ENCODE assay signal across 9 mouse cellular contexts in genomic region chr16:45192613-45193012, GRCm38 (mm10). TPM values are rescaled to one million over a fixed set of nuclear protein-coding genes. Genes with fewer than 3 reads are reported as not detected.
A peak's percentile ranks its signal among the peaks of the same experiment; 100 is the strongest.
DNase-seq lines count a peak whose midpoint lies in the region; TF ChIP-seq lines count a peak whose summit lies in the region.
"Had no signal": no experiment of that assay in that cellular context is flagged by ENCODE, and none has a peak within 500 bp of the region (broad histone marks: within the 10 kb centered on the region; RNA-seq: fewer than 3 reads in every experiment).

No protein-coding gene starts in this region.

- H3K9me3 ChIP-seq in ES-E14 (ENCODE audit: control insufficient read depth, insufficient read depth, low read depth, low read length), result no peaks in the 10 kb centered on the region
- H3K9me3 ChIP-seq in forebrain, embryonic 10.5 days, result no peaks in the 10 kb centered on the region
- H3K9me3 ChIP-seq: limb, embryonic 12.5 days had no signal

- no peak overlapping the region for H3K27ac ChIP-seq in ES-E14 (ENCODE audit: insufficient read depth, low read depth, low read length, poor library complexity, severe bottlenecking)
- H3K27ac ChIP-seq in forebrain, embryonic 10.5 days, result no peak overlapping the region
- H3K27ac ChIP-seq: limb, embryonic 12.5 days had no signal

- DNase-seq in ES-E14 (ENCODE audit: low read depth, low spot score), result peak; percentile 66
- peak; percentile 36 for DNase-seq in brain, embryonic 18.5 days (ENCODE audit: low read depth, low spot score)
- peak; percentile 62 for DNase-seq in forebrain, embryonic 10.5 days (ENCODE audit: extremely low spot score, low spot score)
- DNase-seq in heart, postnatal 4 days, result peak; percentile 85
- peak; percentile 46 for DNase-seq in layer of hippocampus, adult 9-10 months (ENCODE audit: low spot score)
- peak; percentile 90 for DNase-seq in lung, postnatal 36 days
- DNase-seq in right cerebral cortex, adult 18-20 months, result peak; percentile 73
- peak; percentile 26 for DNase-seq in urinary bladder, adult 2 months (ENCODE audit: low spot score)

- H3K27me3 ChIP-seq in forebrain, embryonic 10.5 days (ENCODE audit: poor library complexity, severe bottlenecking), result no peaks in the 10 kb centered on the region
- H3K27me3 ChIP-seq: limb, embryonic 12.5 days had no signal

- WGBS in forebrain, embryonic 10.5 days, result 9% methylated on average over 1 of the region's 1 CpGs

- H3K9ac ChIP-seq in ES-E14 (ENCODE audit: insufficient read depth, low read depth, low read length, poor library complexity, severe bottlenecking), result no peak overlapping the region
- H3K9ac ChIP-seq: limb, embryonic 12.5 days had no signal

- H3K4me1 ChIP-seq in ES-E14 (ENCODE audit: control insufficient read depth in 2 of 2, insufficient read depth in 2 of 2, low read length in 2 of 2, poor library complexity in 1 of 2), result no peaks in the 10 kb centered on the region
- no peaks in the 10 kb centered on the region for H3K4me1 ChIP-seq in forebrain, embryonic 10.5 days
- H3K4me1 ChIP-seq: limb, embryonic 12.5 days had no signal

- no peaks in the 10 kb centered on the region for H3K36me3 ChIP-seq in ES-E14 (ENCODE audit: control insufficient read depth, insufficient read depth, low read length, poor library complexity, severe bottlenecking)
- H3K36me3 ChIP-seq in forebrain, embryonic 10.5 days (replicated peaks), result peaks cover 9% of the 10 kb centered on the region
- H3K36me3 ChIP-seq: limb, embryonic 12.5 days had no signal

- in situ Hi-C loops in ES-E14 (cut with MboI; ENCODE audit: low sequenced_read_pairs in 2 of 2, unreplicated experiment in 2 of 2), result no loop called here

- no peak overlapping the region for H3K4me3 ChIP-seq in ES-E14 (ENCODE audit: insufficient read depth in 1 of 2, low read depth in 1 of 2, low read length in 2 of 2, poor library complexity in 1 of 2, severe bottlenecking in 1 of 2)
- no peak overlapping the region for H3K4me3 ChIP-seq in forebrain, embryonic 10.5 days
- H3K4me3 ChIP-seq: limb, embryonic 12.5 days had no signal

TF ChIP-seq in ES-E14, 5 proteins besides CTCF, POLR2A, EP300 and RAD21:
- no peak for TF ChIP-seq ZNF384 (IDR thresholded peaks at IDR 0.05; ENCODE audit: low read depth, low read length)
- TF ChIP-seq ZC3H11A (IDR thresholded peaks at IDR 0.05; ENCODE audit: borderline replicate concordance, low read depth, low read length), result no peak
- TF ChIP-seq MAFK (IDR thresholded peaks at IDR 0.05; ENCODE audit: insufficient read depth, low read depth, low read length), result no peak
- TF ChIP-seq HCFC1 (IDR thresholded peaks at IDR 0.05; ENCODE audit: borderline replicate concordance, insufficient read depth, low read length), result no peak
- TF ChIP-seq CHD2 (IDR thresholded peaks at IDR 0.05; ENCODE audit: low read depth, low read length), result no peak

RNA-seq across cellular contexts. Expression of gene Btla, which starts 31.5 kb away (rescaled TPM):
- 0.21 and 1.1 TPM in 2 replicates for total RNA-seq in ES-E14 (2012; rRNA removed)
- polyA plus RNA-seq in forebrain, embryonic 10.5 days (2016; fragmentation: Nextera tagmentation; extraction: Ambion mirVana), result 0.11 and 0.30 TPM in 2 replicates
- under 1 TPM; 0.25 to 0.26 TPM for total RNA-seq in heart, postnatal 4 days (2021)
- polyA plus RNA-seq in urinary bladder, adult 2 months (2012; rRNA removed), result 1.0 and 1.3 TPM in 2 replicates

RNA-seq across cellular contexts. Expression of gene Atg3, which starts 34.0 kb away (rescaled TPM):
- 9.3 and 14.0 TPM in 2 replicates for total RNA-seq in ES-E14 (2012; rRNA removed)
- 33.3 and 34.6 TPM in 2 replicates for polyA plus RNA-seq in forebrain, embryonic 10.5 days (2016; fragmentation: Nextera tagmentation; extraction: Ambion mirVana)
- total RNA-seq in heart, postnatal 4 days (2021), result 10 to 100 TPM; 27.7 to 27.8 TPM
- 43.6 and 47.6 TPM in 2 replicates for polyA plus RNA-seq in urinary bladder, adult 2 months (2012; rRNA removed)

RNA-seq across cellular contexts. Expression of gene Slc35a5, which starts 34.1 kb away (rescaled TPM):
- 9.3 and 10.0 TPM in 2 replicates for total RNA-seq in ES-E14 (2012; rRNA removed)
- 10.1 and 12.0 TPM in 2 replicates for polyA plus RNA-seq in forebrain, embryonic 10.5 days (2016; fragmentation: Nextera tagmentation; extraction: Ambion mirVana)
- total RNA-seq in heart, postnatal 4 days (2021), result 10 to 100 TPM in 1 of 2 experiments, 1 to 10 TPM in 1; 9.1 to 13.9 TPM
- polyA plus RNA-seq in urinary bladder, adult 2 months (2012; rRNA removed), result 17.3 and 20.0 TPM in 2 replicates

Comparison
In these comparisons a context has a peak if more than half of its experiments do, and no peak if none do; other contexts are left out.
1. DNase-seq: peak in every context shown above with its lines; median percentile 90 in lung, postnatal 36 days; 85 in heart, postnatal 4 days; 73 in right cerebral cortex, adult 18-20 months; 66 in ES-E14; 62 in forebrain, embryonic 10.5 days; 46 in layer of hippocampus, adult 9-10 months; 36 in brain, embryonic 18.5 days; 26 in urinary bladder, adult 2 months.